Mouse (Mus musculus) erythroblast, embryonic 14.5 days (primary cell): ENCODE measurements around the gene Plekhg1.

Source experiments
- GATA1 ChIP-seq: IDR thresholded peaks from 2 replicates; pipeline ENCODE4 v1.6.1; 2012; ENCODE audit warnings: low read length, inconsistent platforms, mixed read lengths
- TAL1 ChIP-seq: IDR thresholded peaks from 3 replicates; pipeline ENCODE4 v1.6.1; 2012; ENCODE audit warnings: low read length, inconsistent platforms, mixed read lengths

GRCm38 (mm10) chr10:3956471-3956870 lies 216.3 kb downstream of the Plekhg1 start:
- TF ChIP-seq GATA1 (no peak), TAL1 (no peak)
